Mouse (Mus musculus) cerebellum, postnatal 4 days (tissue): Measurements from ENCODE around the gene Kcnab2.
A peak's percentile ranks its signal among the peaks of the same experiment; 100 is the strongest.

Source experiments
- DNase-seq, 2 experiments: peaks; one replicate each; pipeline ENCODE4 v3.0.0; 2022; ENCODE audit warnings: low spot score in 2 of 2, mixed read lengths in 1 of 2

The Kcnab2 gene

GRCm38 (mm10) chr4:152453079-152453478, 24.6 kb downstream of the Kcnab2 start:
- no peak for DNase-seq

GRCm38 (mm10) chr4:152451371-152451770, 26.3 kb downstream of the Kcnab2 start:
- no peak for DNase-seq

- DNase-seq = no peak
These were observed 29.0 kb downstream of the Kcnab2 start for GRCm38 (mm10) chr4:152448666-152449018.

GRCm38 (mm10) chr4:152447731-152448665, 29.7 kb downstream of the Kcnab2 start:
- no peak for DNase-seq

GRCm38 (mm10) chr4:152446178-152446577, 31.5 kb downstream of the Kcnab2 start:
- no peak for DNase-seq

- no peak for DNase-seq
These were observed 36.1 kb downstream of the Kcnab2 start for GRCm38 (mm10) chr4:152441536-152441935.

GRCm38 (mm10) chr4:152440882-152441281, 36.8 kb downstream of the Kcnab2 start:
- DNase-seq = no peak

GRCm38 (mm10) chr4:152435255-152435654, 42.4 kb downstream of the Kcnab2 start:
- peak; percentile 85 to 91 for DNase-seq

- DNase-seq = peak; percentile 97
These were observed 42.8 kb downstream of the Kcnab2 start for GRCm38 (mm10) chr4:152434836-152435235.

GRCm38 (mm10) chr4:152432308-152432707, 45.4 kb downstream of the Kcnab2 start:
- peak in 1 of 2 experiments; percentile 59 for DNase-seq

GRCm38 (mm10) chr4:152428259-152428658, 49.4 kb downstream of the Kcnab2 start:
- no peak for DNase-seq

- peak in 1 of 2 experiments; percentile 35 for DNase-seq
These were observed 52.7 kb downstream of the Kcnab2 start for GRCm38 (mm10) chr4:152424922-152425321.

GRCm38 (mm10) chr4:152424341-152424740, 53.3 kb downstream of the Kcnab2 start:
- DNase-seq = no peak

GRCm38 (mm10) chr4:152423576-152423975, 54.1 kb downstream of the Kcnab2 start:
- no peak for DNase-seq

- DNase-seq = no peak
These were observed 59.2 kb downstream of the Kcnab2 start for GRCm38 (mm10) chr4:152418229-152419060.

- no peak for DNase-seq
These were observed 65.1 kb downstream of the Kcnab2 start for GRCm38 (mm10) chr4:152412524-152413080.

- no peak for DNase-seq
These were observed 66.7 kb downstream of the Kcnab2 start for GRCm38 (mm10) chr4:152410961-152411360.

GRCm38 (mm10) chr4:152406531-152406930, 71.1 kb downstream of the Kcnab2 start:
- no peak for DNase-seq

GRCm38 (mm10) chr4:152405671-152406201, 71.9 kb downstream of the Kcnab2 start:
- peak in 1 of 2 experiments; percentile 41 for DNase-seq

GRCm38 (mm10) chr4:152405143-152405542, 72.5 kb downstream of the Kcnab2 start:
- no peak for DNase-seq

GRCm38 (mm10) chr4:152398926-152399325, 78.7 kb downstream of the Kcnab2 start:
- DNase-seq = peak in 1 of 2 experiments; percentile 57

- no peak for DNase-seq
These were observed 85.0 kb downstream of the Kcnab2 start for GRCm38 (mm10) chr4:152392627-152393026.
